Mouse (Mus musculus): ENCODE measurements at regions not wholly inside any gene's neighbourhood (a gene's known extent, or its start where the extent isn't known, plus 50 kb on each side); places are given as distances from the start of the nearest gene placed in this dataset.

- H3K9me3 ChIP-seq (replicated peaks; ENCODE audit: low read length), result no peaks in the 10 kb centered on the region
- H3K27me3 ChIP-seq (replicated peaks), result peaks cover 98% of the 10 kb centered on the region
- no peak for DNase-seq (ENCODE audit: extremely low read depth)
- H3K9ac ChIP-seq (ENCODE audit: insufficient read depth, low read depth), result no peak overlapping the region
- no peaks in the 10 kb centered on the region for H3K36me3 ChIP-seq (replicated peaks in 1 of 2; ENCODE audit: control insufficient read depth in 1 of 2, insufficient read depth in 1 of 2, low read length in 1 of 2)
- H3K4me1 ChIP-seq (ENCODE audit: control insufficient read depth in 1 of 2, insufficient read depth in 2 of 2), result no peaks in the 10 kb centered on the region
- no peak overlapping the region for H3K27ac ChIP-seq (ENCODE audit: insufficient read depth, low read depth)
- no peak overlapping the region for H3K4me3 ChIP-seq (replicated peaks in 1 of 3; ENCODE audit: low read depth in 2 of 3, low read length in 2 of 3, poor library complexity in 1 of 3)
- H3K79me2 ChIP-seq (replicated peaks; ENCODE audit: control insufficient read depth, extremely low read depth, insufficient read depth, poor library complexity, severe bottlenecking), result no peaks in the 10 kb centered on the region
- no peak overlapping the region for H3K4me2 ChIP-seq (ENCODE audit: insufficient read depth, low read depth, poor library complexity, severe bottlenecking)
- dilution Hi-C loops (cut with MboI; ENCODE audit: extremely low pct_ligation_motif_present, extremely low pct_unique_long_range_greater_than_20kb, low sequenced_read_pairs), result no loop called here
- in situ Hi-C loops (cut with MboI; ENCODE audit: low pct_ligation_motif_present, low pct_unique_long_range_greater_than_20kb, low sequenced_read_pairs), result no loop called here
- no peak for TF ChIP-seq ELF1 (IDR thresholded peaks at IDR 0.05; ENCODE audit: low read depth, low read length)
- no peak for TF ChIP-seq JUND (conservative IDR thresholded peaks at IDR 0.05; ENCODE audit: low read depth, low read length)
- TF ChIP-seq NRF1 (IDR thresholded peaks at IDR 0.05; ENCODE audit: low read depth, low read length), result no peak
- TF ChIP-seq ETS1 (conservative IDR thresholded peaks at IDR 0.05; ENCODE audit: low read depth, low read length), result no peak
- TF ChIP-seq JUN (IDR thresholded peaks at IDR 0.05; ENCODE audit: insufficient read depth, low read depth, low read length), result no peak
- no peak for TF ChIP-seq GABPA (IDR thresholded peaks at IDR 0.05; ENCODE audit: insufficient replicate concordance, low read depth, low read length)
- TF ChIP-seq RAD21 (IDR thresholded peaks at IDR 0.05; ENCODE audit: low read depth, low read length), result no peak
- no peak for TF ChIP-seq TBP (conservative IDR thresholded peaks at IDR 0.05; ENCODE audit: low read depth, low read length)
- no peak for TF ChIP-seq MXI1 (IDR thresholded peaks at IDR 0.05; ENCODE audit: low read depth, low read length)
- no peak for TF ChIP-seq CHD1 (IDR thresholded peaks at IDR 0.05; ENCODE audit: low read depth, low read length)
- TF ChIP-seq ZC3H11A (IDR thresholded peaks at IDR 0.05; ENCODE audit: low read depth, low read length), result no peak
- TF ChIP-seq MEF2A (IDR thresholded peaks at IDR 0.05; ENCODE audit: borderline replicate concordance, low read depth, low read length), result no peak
- no peak for TF ChIP-seq PAX5 (IDR thresholded peaks at IDR 0.05; ENCODE audit: low read length)
- TF ChIP-seq MYC (IDR thresholded peaks at IDR 0.05; ENCODE audit: low read depth, low read length), result no peak
- no peak for TF ChIP-seq EP300 (IDR thresholded peaks at IDR 0.05; ENCODE audit: low read length)
- TF ChIP-seq CHD2 (IDR thresholded peaks at IDR 0.05; ENCODE audit: low read length), result no peak
These were observed 55.2 kb upstream of the Ret start for GRCm38 (mm10) chr6:118252711-118253110.

GRCm38 (mm10) chr6:118251131-118251530, 53.6 kb upstream of the Ret start:
- Histone ChIP-seq H3K9ac (ENCODE audit: insufficient read depth, low read depth) (no peak overlapping the region), H3K36me3 (replicated peaks in 1 of 2; ENCODE audit: control insufficient read depth in 1 of 2, insufficient read depth in 1 of 2, low read length in 1 of 2) (no peaks in the 10 kb centered on the region), H3K4me1 (ENCODE audit: control insufficient read depth in 1 of 2, insufficient read depth in 2 of 2) (no peaks in the 10 kb centered on the region), H3K4me3 (replicated peaks in 1 of 3; ENCODE audit: low read depth in 2 of 3, low read length in 2 of 3, poor library complexity in 1 of 3) (no peak overlapping the region), H3K79me2 (replicated peaks; ENCODE audit: control insufficient read depth, extremely low read depth, insufficient read depth, poor library complexity, severe bottlenecking) (no peaks in the 10 kb centered on the region), H3K27me3 (replicated peaks) (peaks cover 98% of the 10 kb centered on the region), H3K9me3 (replicated peaks; ENCODE audit: low read length) (no peaks in the 10 kb centered on the region), H3K27ac (ENCODE audit: insufficient read depth, low read depth) (no peak overlapping the region), H3K4me2 (ENCODE audit: insufficient read depth, low read depth, poor library complexity, severe bottlenecking) (no peak overlapping the region)
- dilution Hi-C loops (cut with MboI; ENCODE audit: extremely low pct_ligation_motif_present, extremely low pct_unique_long_range_greater_than_20kb, low sequenced_read_pairs), result no loop called here
- TF ChIP-seq ZNF384 (IDR thresholded peaks at IDR 0.05; ENCODE audit: low read depth, low read length) (no peak), MAX (IDR thresholded peaks at IDR 0.05; ENCODE audit: low read length) (no peak), JUND (conservative IDR thresholded peaks at IDR 0.05; ENCODE audit: low read depth, low read length) (no peak), CHD2 (IDR thresholded peaks at IDR 0.05; ENCODE audit: low read length) (no peak), NELFE (IDR thresholded peaks at IDR 0.05; ENCODE audit: low read depth, low read length) (no peak)
- in situ Hi-C loops (cut with MboI; ENCODE audit: low pct_ligation_motif_present, low pct_unique_long_range_greater_than_20kb, low sequenced_read_pairs), result no loop called here
- no peak for DNase-seq (ENCODE audit: extremely low read depth)
